Mouse (Mus musculus): ENCODE measurements around the gene H2afx.

- TF ChIP-seq CTCF (IDR thresholded peaks at IDR 0.05; ENCODE audit: extremely low read depth, insufficient read depth, low read length) (no peak), POLR2A (IDR thresholded peaks at IDR 0.05; ENCODE audit: extremely low read depth, insufficient read depth, low read length) (no peak)
Measured at GRCm38 (mm10) chr9:44318826-44319095, 15.7 kb upstream of the H2afx start.

Measured in cortical plate, adult 2 months (tissue).